Mouse (Mus musculus) erythroblast, embryonic 14.5 days (primary cell): ENCODE results near the gene Kcne3.

Experiments used
- GATA1 ChIP-seq: IDR thresholded peaks from 2 replicates; pipeline ENCODE4 v1.6.1; 2012; ENCODE audit warnings: low read length, inconsistent platforms, mixed read lengths
- TAL1 ChIP-seq: IDR thresholded peaks from 3 replicates; pipeline ENCODE4 v1.6.1; 2012; ENCODE audit warnings: low read length, inconsistent platforms, mixed read lengths

GRCm38 (mm10) chr7:100150626-100151025 lies 25.7 kb upstream of the Kcne3 start:
- TF ChIP-seq GATA1 (no peak), TAL1 (no peak)
